Mouse (Mus musculus): Measurements from ENCODE around the gene Gm10663.

GRCm38 (mm10) chr8:65080731-65081130 is 5.9 kb downstream of the Gm10663 start:
- no peak for TF ChIP-seq POLR2A (IDR thresholded peaks at IDR 0.05; ENCODE audit: low read depth, low read length)
- no peak for TF ChIP-seq CTCF (IDR thresholded peaks at IDR 0.05; ENCODE audit: borderline replicate concordance, insufficient read depth, low read length)
